ENCODE assay signal across 9 mouse cellular contexts in genomic region chr3:79809180-79809567, GRCm38 (mm10). TPM values are rescaled to one million over a fixed set of nuclear protein-coding genes. Genes with fewer than 3 reads are reported as not detected.
DNase-seq lines count a peak whose midpoint lies in the region; ATAC-seq lines count a peak whose summit lies in the region.
"Had no signal": no experiment of that assay in that cellular context is flagged by ENCODE, and none has a peak within 500 bp of the region (broad histone marks: within the 10 kb centered on the region; RNA-seq: fewer than 3 reads in every experiment).

No protein-coding gene starts in this region.

- H3K4me3 ChIP-seq in embryonic facial prominence, embryonic 13.5 days = no peak overlapping the region
- no peak overlapping the region for H3K4me3 ChIP-seq in hindbrain, embryonic 11.5 days (ENCODE audit: low read depth, low read length)
- H3K4me3 ChIP-seq in neural tube, embryonic 15.5 days (replicated peaks) = no peak overlapping the region
- H3K4me3 ChIP-seq: limb, embryonic 15.5 days had no signal

- no peaks in the 10 kb centered on the region for H3K4me1 ChIP-seq in embryonic facial prominence, embryonic 13.5 days
- no peaks in the 10 kb centered on the region for H3K4me1 ChIP-seq in hindbrain, embryonic 11.5 days (replicated peaks; ENCODE audit: control insufficient read depth, insufficient read depth, low read length)
- peaks cover 4% of the 10 kb centered on the region for H3K4me1 ChIP-seq in neural tube, embryonic 15.5 days

- no peak overlapping the region for H3K27ac ChIP-seq in embryonic facial prominence, embryonic 13.5 days
- H3K27ac ChIP-seq in hindbrain, embryonic 11.5 days (ENCODE audit: low read depth, low read length) = no peak overlapping the region
- no peak overlapping the region for H3K27ac ChIP-seq in neural tube, embryonic 15.5 days (replicated peaks)
- H3K27ac ChIP-seq: limb, embryonic 15.5 days had no signal

- no peaks in the 10 kb centered on the region for H3K9me3 ChIP-seq in embryonic facial prominence, embryonic 13.5 days
- no peaks in the 10 kb centered on the region for H3K9me3 ChIP-seq in hindbrain, embryonic 11.5 days (ENCODE audit: control insufficient read depth, low read length)
- no peaks in the 10 kb centered on the region for H3K9me3 ChIP-seq in neural tube, embryonic 15.5 days (replicated peaks)
- H3K9me3 ChIP-seq: limb, embryonic 15.5 days had no signal

- H3K4me2 ChIP-seq in embryonic facial prominence, embryonic 13.5 days = 0 out of 2 replicates have a peak overlapping the region, but pooled peaks have one; percentile 21
- H3K4me2 ChIP-seq in hindbrain, embryonic 11.5 days (replicated peaks; ENCODE audit: low read depth, low read length) = no peak overlapping the region
- H3K4me2 ChIP-seq in neural tube, embryonic 15.5 days = peak overlapping the region; percentile 21; the same call in 1 of the 2 replicates
- H3K4me2 ChIP-seq: limb, embryonic 15.5 days had no signal

- DNase-seq in adrenal gland, adult 18-20 months (ENCODE audit: low spot score in 2 of 2) = peak; percentile 55 to 62
- no peak for DNase-seq in adrenal gland, adult 8-10 months
- DNase-seq in adrenal gland, postnatal 10 days = peak; percentile 78
- DNase-seq in hindbrain, embryonic 11.5 days (ENCODE audit: low spot score) = peak; percentile 90
- peak; percentile 40 to 87 for DNase-seq in layer of hippocampus, adult 18-20 months (ENCODE audit: low spot score in 2 of 2)
- peak; percentile 22 to 32 for DNase-seq in lung, adult 18-20 months

- 13% methylated on average over 4 of the region's 4 CpGs for WGBS in embryonic facial prominence, embryonic 13.5 days
- WGBS in hindbrain, embryonic 11.5 days = 16% methylated on average over 4 of the region's 4 CpGs
- WGBS in neural tube, embryonic 15.5 days = 15% methylated on average over 4 of the region's 4 CpGs

- no peaks in the 10 kb centered on the region for H3K27me3 ChIP-seq in embryonic facial prominence, embryonic 13.5 days
- H3K27me3 ChIP-seq in hindbrain, embryonic 11.5 days (ENCODE audit: control insufficient read depth, insufficient read depth, low read length) = no peaks in the 10 kb centered on the region
- H3K27me3 ChIP-seq in neural tube, embryonic 15.5 days (replicated peaks) = no peaks in the 10 kb centered on the region
- H3K27me3 ChIP-seq: limb, embryonic 15.5 days had no signal

- no peaks in the 10 kb centered on the region for H3K36me3 ChIP-seq in embryonic facial prominence, embryonic 13.5 days
- no peaks in the 10 kb centered on the region for H3K36me3 ChIP-seq in hindbrain, embryonic 11.5 days (ENCODE audit: control insufficient read depth, insufficient read depth, low read length)
- H3K36me3 ChIP-seq in neural tube, embryonic 15.5 days = no peaks in the 10 kb centered on the region
- H3K36me3 ChIP-seq: limb, embryonic 15.5 days had no signal

- H3K9ac ChIP-seq in embryonic facial prominence, embryonic 13.5 days = no peak overlapping the region
- H3K9ac ChIP-seq in hindbrain, embryonic 11.5 days (ENCODE audit: low read depth, low read length) = no peak overlapping the region
- no peak overlapping the region for H3K9ac ChIP-seq in neural tube, embryonic 15.5 days (replicated peaks)
- H3K9ac ChIP-seq: limb, embryonic 15.5 days had no signal

- ATAC-seq in embryonic facial prominence, embryonic 13.5 days (ENCODE audit: insufficient number of reproducible peaks, insufficient read depth, low FRiP score, low TSS enrichment, low read depth) = peak; percentile 52; the same call in 1 of the 2 replicates
- peak; percentile 68 for ATAC-seq in hindbrain, embryonic 11.5 days (ENCODE audit: low FRiP score)
- ATAC-seq in neural tube, embryonic 15.5 days (ENCODE audit: low FRiP score) = peak; percentile 84; the same call in 1 of the 2 replicates

RNA-seq across cellular contexts. Expression of gene Tmem144, which starts 43.4 kb away (rescaled TPM):
- total RNA-seq in adrenal gland, adult 18-20 months (2021) = 10 to 100 TPM in 1 of 2 experiments, 1 to 10 TPM in 1; 3.3 to 10.1 TPM
- total RNA-seq in adrenal gland, adult 8-10 months (2022) = 10 to 100 TPM in 2 of 4 experiments, 1 to 10 TPM in 2; 6.4 to 11.6 (median 10.2) TPM
- total RNA-seq in adrenal gland, postnatal 10 days (2021) = 1 to 10 TPM; 5.2 to 8.4 TPM
- polyA plus RNA-seq in embryonic facial prominence, embryonic 13.5 days (2015; fragmentation: Nextera tagmentation; extraction: Ambion mirVana) = 3.5 and 4.0 TPM in 2 replicates
- polyA plus RNA-seq in hindbrain, embryonic 11.5 days (2014; fragmentation: Nextera tagmentation; extraction: Ambion mirVana) = 3.1 and 4.6 TPM in 2 replicates
- 10 to 100 TPM; 20.7 to 21.8 TPM for total RNA-seq in layer of hippocampus, adult 18-20 months (2021)
- polyA plus RNA-seq in neural tube, embryonic 15.5 days (2015; fragmentation: Nextera tagmentation; extraction: Ambion mirVana) = 1.5 and 1.7 TPM in 2 replicates
